Mouse (Mus musculus): ENCODE data around the gene Grm2. TPM values are rescaled to one million over a fixed set of nuclear protein-coding genes. Genes with fewer than 3 reads are reported as not detected.
"Not testable (repeated sequence)": the region's sequence is repeated elsewhere in the genome, so short reads cannot be mapped to it uniquely, and the experiment has no call there.

Gene Grm2
- polyA plus RNA-seq, 1 experiment from 2014 or later = not detected

DNA sequence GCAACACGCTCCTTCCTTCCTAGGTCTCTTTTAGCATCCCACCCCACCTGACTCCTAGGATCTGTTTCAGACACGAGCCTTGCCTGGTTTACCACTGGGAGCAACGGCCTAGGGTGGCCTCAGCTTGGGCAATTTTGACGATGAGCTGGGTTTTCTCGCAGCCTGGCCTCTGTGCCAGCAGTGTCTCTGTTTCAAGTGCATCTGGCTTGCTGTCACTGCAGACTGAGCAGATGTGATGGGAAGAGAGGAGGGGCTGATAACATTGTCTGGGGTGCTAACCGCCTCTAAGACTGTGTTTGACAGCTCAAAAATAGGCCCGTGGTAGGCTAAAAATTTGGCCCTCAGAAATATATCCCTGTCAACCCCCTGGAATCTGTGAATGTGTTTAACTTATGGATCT, 60.0 kb downstream of the Grm2 start:
- Histone ChIP-seq H3K9ac (ENCODE audit: low read length) (no peak overlapping the region), H3K4me3 (ENCODE audit: control insufficient read depth in 1 of 2, insufficient read depth in 1 of 2, low read depth in 1 of 2, low read length in 2 of 2) (no peak overlapping the region), H3K9me3 (ENCODE audit: control insufficient read depth, low read length) (no peaks in the 10 kb centered on the region), H3K27ac (replicated peaks in 1 of 2; ENCODE audit: control insufficient read depth in 1 of 2, insufficient read depth in 1 of 2, low read depth in 2 of 2, low read length in 2 of 2) (no peak overlapping the region), H3K4me1 (ENCODE audit: control insufficient read depth in 2 of 2, insufficient read depth in 2 of 2, low read length in 2 of 2) (peaks cover 4 to 6% of the 10 kb centered on the region in 2 experiments), H3K4me2 (ENCODE audit: low read length) (no peak overlapping the region), H3K36me3 (ENCODE audit: control insufficient read depth, insufficient read depth, low read length) (no peaks in the 10 kb centered on the region), H3K27me3 (ENCODE audit: control insufficient read depth, insufficient read depth, low read length) (no peaks in the 10 kb centered on the region)
- no peak for ATAC-seq (ENCODE audit: insufficient number of reproducible peaks, insufficient read depth, low FRiP score, low read depth)
- 37% methylated on average over 7 of the region's 7 CpGs for WGBS

DNA sequence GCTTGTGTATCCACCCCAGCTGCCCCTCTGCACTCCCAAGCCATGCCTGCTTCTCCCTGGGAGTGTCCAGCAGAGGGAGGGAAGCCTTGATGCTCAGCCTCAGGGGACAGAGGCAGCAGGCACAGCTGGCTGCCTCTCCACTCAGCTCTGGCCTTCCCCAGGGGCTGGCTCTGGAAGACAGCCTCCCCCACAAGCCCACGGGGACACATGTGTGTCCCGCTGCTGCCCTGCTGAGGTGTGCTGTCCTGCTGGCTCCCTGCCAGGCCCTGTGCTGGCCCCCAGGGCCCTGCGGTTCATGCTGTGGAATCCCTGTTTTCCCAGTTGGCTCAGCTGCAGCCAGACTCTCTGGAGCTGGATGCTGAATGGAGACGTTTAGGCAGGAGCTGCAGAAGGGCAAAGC, 60.5 kb downstream of the Grm2 start:
- H3K9ac ChIP-seq (ENCODE audit: low read length); H3K27me3 ChIP-seq (ENCODE audit: control insufficient read depth, insufficient read depth, low read length); H3K4me1 ChIP-seq (ENCODE audit: control insufficient read depth in 2 of 2, insufficient read depth in 2 of 2, low read length in 2 of 2); H3K36me3 ChIP-seq (ENCODE audit: control insufficient read depth, insufficient read depth, low read length); H3K4me3 ChIP-seq (ENCODE audit: control insufficient read depth in 1 of 2, insufficient read depth in 1 of 2, low read depth in 1 of 2, low read length in 2 of 2); ATAC-seq (ENCODE audit: insufficient number of reproducible peaks, insufficient read depth, low FRiP score, low read depth); H3K4me2 ChIP-seq (ENCODE audit: low read length); H3K9me3 ChIP-seq (ENCODE audit: control insufficient read depth, low read length); H3K27ac ChIP-seq (replicated peaks in 1 of 2; ENCODE audit: control insufficient read depth in 1 of 2, insufficient read depth in 1 of 2, low read depth in 2 of 2, low read length in 2 of 2): not testable (repeated sequence)
- WGBS = 6% methylated on average over 4 of the region's 4 CpGs

Other genes with a start within 250 kb of the Grm2 start
- gene Rpl29, start 226.6 kb downstream of the Grm2 start, polyA plus RNA-seq (2014; fragmentation: Nextera tagmentation; extraction: Ambion mirVana) = 691 and 781 TPM in 2 replicates
- 22.8 and 24.8 TPM in 2 replicates for gene Acy1, start 217.8 kb downstream of the Grm2 start, polyA plus RNA-seq (2014; fragmentation: Nextera tagmentation; extraction: Ambion mirVana)
- 6.6 and 7.1 TPM in 2 replicates for gene Abhd14b, start 208.6 kb downstream of the Grm2 start, polyA plus RNA-seq (2014; fragmentation: Nextera tagmentation; extraction: Ambion mirVana)
- 55.9 and 57.5 TPM in 2 replicates for gene Abhd14a, start 208.4 kb downstream of the Grm2 start, polyA plus RNA-seq (2014; fragmentation: Nextera tagmentation; extraction: Ambion mirVana)
- 59.0 and 66.4 TPM in 2 replicates for gene Pcbp4, start 202.8 kb downstream of the Grm2 start, polyA plus RNA-seq (2014; fragmentation: Nextera tagmentation; extraction: Ambion mirVana)
- gene Gpr62, start 190.1 kb downstream of the Grm2 start, polyA plus RNA-seq (2014; fragmentation: Nextera tagmentation; extraction: Ambion mirVana) = 0.30 and 0.46 TPM in 2 replicates
- 21.8 TPM in 2 replicates for gene Rrp9, start 180.1 kb downstream of the Grm2 start, polyA plus RNA-seq (2014; fragmentation: Nextera tagmentation; extraction: Ambion mirVana)
- gene Parp3, start 179.1 kb downstream of the Grm2 start, polyA plus RNA-seq (2014; fragmentation: Nextera tagmentation; extraction: Ambion mirVana) = 1.2 and 1.3 TPM in 2 replicates
- not detected in 2 replicates for gene Iqcf1, start 156.1 kb downstream of the Grm2 start, polyA plus RNA-seq (2014; fragmentation: Nextera tagmentation; extraction: Ambion mirVana)
- not detected in 2 replicates for gene Iqcf5, start 141.5 kb downstream of the Grm2 start, polyA plus RNA-seq (2014; fragmentation: Nextera tagmentation; extraction: Ambion mirVana)
- not detected in 2 replicates for gene Iqcf3, start 94.5 kb downstream of the Grm2 start, polyA plus RNA-seq (2014; fragmentation: Nextera tagmentation; extraction: Ambion mirVana)
- gene Iqcf4, start 85.1 kb downstream of the Grm2 start, polyA plus RNA-seq (2014; fragmentation: Nextera tagmentation; extraction: Ambion mirVana) = not detected in 2 replicates
- not detected in 2 replicates for gene Iqcf6, start 29.5 kb downstream of the Grm2 start, polyA plus RNA-seq (2014; fragmentation: Nextera tagmentation; extraction: Ambion mirVana)
- 36.4 and 40.3 TPM in 2 replicates for gene Tex264, start 29.8 kb upstream of the Grm2 start, polyA plus RNA-seq (2014; fragmentation: Nextera tagmentation; extraction: Ambion mirVana)
- 2.9 and 3.3 TPM in 2 replicates for gene Rad54l2, start 133.1 kb upstream of the Grm2 start, polyA plus RNA-seq (2014; fragmentation: Nextera tagmentation; extraction: Ambion mirVana)
- 20.8 and 22.4 TPM in 2 replicates for gene Dcaf1, start 165.8 kb upstream of the Grm2 start, polyA plus RNA-seq (2014; fragmentation: Nextera tagmentation; extraction: Ambion mirVana)
- 8.7 and 9.2 TPM in 2 replicates for gene Rbm15b, start 231.3 kb upstream of the Grm2 start, polyA plus RNA-seq (2014; fragmentation: Nextera tagmentation; extraction: Ambion mirVana)
- 153 and 189 TPM in 2 replicates for gene Manf, start 235.9 kb upstream of the Grm2 start, polyA plus RNA-seq (2014; fragmentation: Nextera tagmentation; extraction: Ambion mirVana)

All from heart, embryonic 14.5 days (tissue).